Mouse (Mus musculus) intestine, embryonic 16.5 days (tissue): ENCODE data around the gene Tnxb. TPM values are rescaled to one million over a fixed set of nuclear protein-coding genes. Genes with fewer than 3 reads are reported as not detected.

Experiments
- ATAC-seq: fragments of 200-750 bp; cut with Nextera tagmentation; 2 replicates; pipeline ENCODE4 v1.8.0; 2017; ENCODE audit warnings: moderate TSS enrichment, moderate library complexity
- H3K27ac ChIP-seq: fragments of 300-500 bp; sonication (generic); 2 replicates; pipeline ENCODE4 v1.5.1; 2014; ENCODE audit warnings: mild to moderate bottlenecking, low read length
- H3K27me3 ChIP-seq: fragments of 300-500 bp; sonication (generic); replicated peaks from 2 replicates; pipeline ENCODE4 v1.6.1; 2014; ENCODE audit warnings: low read length, control low read depth, mixed read lengths; ENCODE audit not compliant: control insufficient read depth, insufficient read depth
- H3K36me3 ChIP-seq: fragments of 300-500 bp; sonication (generic); 2 replicates; pipeline ENCODE4 v1.6.1; 2014; ENCODE audit warnings: low read length, control low read depth; ENCODE audit not compliant: control insufficient read depth, insufficient read depth
- H3K4me1 ChIP-seq: fragments of 300-500 bp; sonication (generic); 2 replicates; pipeline ENCODE4 v1.6.1; 2014; ENCODE audit warnings: low read length, control low read depth, mixed read lengths; ENCODE audit not compliant: control insufficient read depth, insufficient read depth
- H3K4me2 ChIP-seq: fragments of 300-500 bp; sonication (generic); 2 replicates; pipeline ENCODE4 v1.6.1; 2014; ENCODE audit warnings: low read depth, low read length, control low read depth
- H3K4me3 ChIP-seq: fragments of 300-500 bp; sonication (generic); 2 replicates; pipeline ENCODE4 v1.5.1; 2014; ENCODE audit warnings: mild to moderate bottlenecking, low read length
- H3K9ac ChIP-seq: fragments of 300-500 bp; sonication (generic); 2 replicates; pipeline ENCODE4 v1.6.1; 2014; ENCODE audit warnings: low read depth, low read length
- H3K9me3 ChIP-seq: fragments of 300-500 bp; sonication (generic); 2 replicates; pipeline ENCODE4 v1.6.1; 2016; ENCODE audit warnings: low read length, control low read depth; ENCODE audit not compliant: control insufficient read depth
- WGBS: fragments of 180-500 bp; shearing (Covaris S2); extraction: QIAGEN DNeasy Blood & Tissue Kit; methylation state at CpG from one replicate; pipeline ENCODE4 v1.1.7; 2014; 5-methylcytosine and 5-hydroxymethylcytosine counted together
- polyA plus RNA-seq: library from polyadenylated mRNA; unstranded; fragments of >200 nt; fragmentation: Nextera tagmentation; extraction: Ambion mirVana; gene quantifications from 2 replicates; pipeline ENCODE4 v1.2.1, GENCODE M21; 2015

Gene Tnxb
- polyA plus RNA-seq, 1 experiment from 2014 or later: 1.1 TPM

GRCm38 (mm10) chr17:34661121-34661591 is 9.2 kb upstream of the Tnxb start:
- peak; percentile 52 for ATAC-seq
- Histone ChIP-seq H3K4me2 (peak overlapping the region; percentile 52), H3K4me1 (peaks cover 22% of the 10 kb centered on the region), H3K27ac (peak overlapping the region; percentile 38), H3K27me3 (peaks cover 12% of the 10 kb centered on the region), H3K36me3 (no peaks in the 10 kb centered on the region), H3K9me3 (no peaks in the 10 kb centered on the region), H3K9ac (peak overlapping the region; percentile 53), H3K4me3 (peak overlapping the region; percentile 30)
- 3% methylated on average over 19 of the region's 19 CpGs for WGBS

DNA sequence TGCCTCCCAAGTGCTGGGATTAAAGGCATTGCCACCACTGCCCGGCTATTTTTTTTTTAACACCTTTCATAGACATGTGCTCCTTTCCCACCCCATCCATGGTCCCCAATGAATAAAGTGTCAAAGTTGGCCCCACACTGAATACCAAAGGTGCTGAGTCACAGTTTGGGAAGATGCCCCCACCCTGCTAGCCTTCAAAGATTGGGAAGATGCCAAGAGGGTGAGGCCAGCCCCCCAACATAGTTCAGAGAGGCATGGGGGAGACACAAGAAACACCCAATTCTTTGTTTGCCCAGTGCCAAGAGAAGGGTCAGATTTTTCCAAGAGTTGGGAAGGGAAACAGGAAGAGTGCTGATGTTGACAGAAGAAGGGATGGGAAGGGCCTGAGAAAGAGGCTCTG is 7.9 kb upstream of the Tnxb start:
- Histone ChIP-seq H3K9ac (no peak overlapping the region), H3K4me2 (no peak overlapping the region), H3K9me3 (no peaks in the 10 kb centered on the region), H3K4me1 (peaks cover 14% of the 10 kb centered on the region), H3K27ac (no peak overlapping the region), H3K27me3 (peaks cover 12% of the 10 kb centered on the region), H3K36me3 (no peaks in the 10 kb centered on the region), H3K4me3 (no peak overlapping the region)
- ATAC-seq: no peak
- WGBS: 86% methylated on average over 1 of the region's 1 CpGs

GRCm38 (mm10) chr17:34662978-34663377 is 7.4 kb upstream of the Tnxb start:
- Histone ChIP-seq H3K36me3 (no peaks in the 10 kb centered on the region), H3K27ac (no peak overlapping the region), H3K4me2 (no peak overlapping the region), H3K9me3 (no peaks in the 10 kb centered on the region), H3K9ac (no peak overlapping the region), H3K4me1 (peaks cover 14% of the 10 kb centered on the region), H3K27me3 (peaks cover 12% of the 10 kb centered on the region), H3K4me3 (no peak overlapping the region)
- 85% methylated on average over 8 of the region's 8 CpGs for WGBS
- ATAC-seq: no peak

GRCm38 (mm10) chr17:34663558-34663957 is 6.8 kb upstream of the Tnxb start:
- no peak overlapping the region for H3K4me2 ChIP-seq
- H3K36me3 ChIP-seq: no peaks in the 10 kb centered on the region
- H3K4me3 ChIP-seq: no peak overlapping the region
- ATAC-seq: no peak
- H3K27me3 ChIP-seq: peaks cover 12% of the 10 kb centered on the region
- H3K4me1 ChIP-seq: peaks cover 14% of the 10 kb centered on the region
- 48% methylated on average over 1 of the region's 1 CpGs for WGBS
- H3K9me3 ChIP-seq: no peaks in the 10 kb centered on the region
- H3K9ac ChIP-seq: no peak overlapping the region
- no peak overlapping the region for H3K27ac ChIP-seq

- Histone ChIP-seq H3K36me3 (no peaks in the 10 kb centered on the region), H3K4me3 (no peak overlapping the region), H3K27me3 (peaks cover 4% of the 10 kb centered on the region)
These were observed 5.9 kb upstream of the Tnxb start for GRCm38 (mm10) chr17:34664472-34664871.

DNA sequence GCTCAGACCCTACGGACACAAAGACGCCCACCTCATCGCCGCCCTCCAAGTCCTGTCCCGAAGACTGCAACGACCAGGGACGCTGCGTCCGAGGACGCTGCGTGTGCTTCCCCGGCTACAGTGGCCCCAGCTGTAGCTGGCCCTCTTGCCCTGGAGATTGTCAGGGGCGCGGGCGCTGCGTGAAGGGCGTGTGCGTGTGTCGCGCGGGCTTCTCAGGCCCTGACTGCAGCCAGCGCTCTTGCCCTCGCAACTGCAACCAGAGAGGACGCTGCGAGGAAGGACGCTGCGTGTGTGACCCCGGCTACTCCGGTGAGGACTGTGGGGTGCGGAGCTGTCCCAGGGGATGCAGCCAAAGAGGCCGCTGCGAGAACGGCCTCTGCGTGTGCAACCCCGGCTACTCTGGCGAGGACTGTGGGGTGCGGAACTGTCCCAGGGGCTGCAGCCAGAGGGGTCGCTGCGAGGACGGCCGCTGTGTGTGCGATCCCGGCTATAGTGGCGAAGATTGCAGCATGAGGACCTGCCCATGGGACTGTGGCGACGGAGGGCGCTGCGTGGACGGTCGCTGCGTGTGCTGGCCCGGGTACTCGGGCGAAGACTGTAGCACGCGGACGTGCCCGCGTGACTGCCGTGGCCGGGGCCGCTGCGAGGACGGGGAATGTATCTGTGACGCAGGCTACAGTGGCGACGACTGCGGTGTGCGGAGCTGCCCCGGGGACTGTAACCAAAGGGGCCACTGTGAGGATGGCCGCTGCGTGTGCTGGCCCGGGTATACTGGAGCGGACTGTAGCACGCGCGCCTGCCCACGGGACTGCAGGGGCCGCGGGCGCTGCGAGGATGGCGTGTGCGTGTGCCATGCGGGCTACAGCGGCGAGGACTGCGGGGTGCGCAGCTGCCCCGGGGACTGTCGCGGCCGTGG is 1.1 kb downstream of the Tnxb start:
- no peaks in the 10 kb centered on the region for H3K9me3 ChIP-seq
- 9% methylated on average over 93 of the region's 93 CpGs for WGBS
- peaks cover 21% of the 10 kb centered on the region for H3K4me1 ChIP-seq
- peaks cover 42% of the 10 kb centered on the region for H3K27me3 ChIP-seq
- H3K4me2 ChIP-seq: peak overlapping the region; percentile 61
- peak overlapping the region; percentile 55 for H3K9ac ChIP-seq
- ATAC-seq: no peak
- H3K36me3 ChIP-seq: no peaks in the 10 kb centered on the region
- no peak overlapping the region for H3K27ac ChIP-seq
- peak overlapping the region; percentile 39 for H3K4me3 ChIP-seq

More at GRCm38 (mm10) chr17:34664472-34664871, 5.9 kb upstream of the Tnxb start:
- 68% methylated on average over 7 of the region's 7 CpGs for WGBS
- no peak for ATAC-seq
- Histone ChIP-seq H3K4me2 (no peak overlapping the region), H3K4me1 (peaks cover 14% of the 10 kb centered on the region), H3K27ac (no peak overlapping the region), H3K9ac (no peak overlapping the region), H3K9me3 (no peaks in the 10 kb centered on the region)

GRCm38 (mm10) chr17:34672246-34672792 is 2.0 kb downstream of the Tnxb start:
- peak overlapping the region; percentile 55 for H3K9ac ChIP-seq

DNA sequence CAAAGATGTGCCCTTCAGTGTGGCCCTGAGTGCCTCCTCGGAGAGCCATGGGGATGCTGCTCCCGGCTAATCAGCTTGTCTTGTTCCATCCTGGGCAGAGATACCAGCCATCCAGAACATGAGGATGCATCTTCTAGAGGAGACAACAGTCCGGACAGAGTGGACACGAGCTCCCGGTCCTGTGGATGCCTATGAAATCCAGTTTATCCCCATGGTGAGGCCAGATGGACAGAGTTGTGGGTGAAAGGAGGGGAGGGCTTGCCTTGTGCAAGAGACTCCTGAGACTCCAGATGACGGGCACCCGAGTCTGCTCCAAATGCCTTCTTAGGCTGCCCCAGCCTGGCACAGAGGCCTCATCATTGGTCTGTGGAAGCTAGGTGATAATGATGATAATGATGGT is 2.8 kb downstream of the Tnxb start:
- Histone ChIP-seq H3K9ac (no peak overlapping the region), H3K27me3 (peaks cover 42% of the 10 kb centered on the region), H3K4me2 (no peak overlapping the region), H3K4me3 (no peak overlapping the region), H3K4me1 (peaks cover 21% of the 10 kb centered on the region), H3K27ac (no peak overlapping the region), H3K36me3 (no peaks in the 10 kb centered on the region), H3K9me3 (no peaks in the 10 kb centered on the region)
- 87% methylated on average over 7 of the region's 7 CpGs for WGBS
- no peak for ATAC-seq

More at GRCm38 (mm10) chr17:34672246-34672792, 2.0 kb downstream of the Tnxb start:
- peaks cover 21% of the 10 kb centered on the region for H3K4me1 ChIP-seq
- H3K4me3 ChIP-seq: peak overlapping the region; percentile 39
- H3K9me3 ChIP-seq: no peaks in the 10 kb centered on the region
- no peak overlapping the region for H3K27ac ChIP-seq
- H3K36me3 ChIP-seq: no peaks in the 10 kb centered on the region
- no peak for ATAC-seq
- peaks cover 42% of the 10 kb centered on the region for H3K27me3 ChIP-seq
- WGBS: 37% methylated on average over 49 of the region's 49 CpGs
- peak overlapping the region; percentile 61 for H3K4me2 ChIP-seq

DNA sequence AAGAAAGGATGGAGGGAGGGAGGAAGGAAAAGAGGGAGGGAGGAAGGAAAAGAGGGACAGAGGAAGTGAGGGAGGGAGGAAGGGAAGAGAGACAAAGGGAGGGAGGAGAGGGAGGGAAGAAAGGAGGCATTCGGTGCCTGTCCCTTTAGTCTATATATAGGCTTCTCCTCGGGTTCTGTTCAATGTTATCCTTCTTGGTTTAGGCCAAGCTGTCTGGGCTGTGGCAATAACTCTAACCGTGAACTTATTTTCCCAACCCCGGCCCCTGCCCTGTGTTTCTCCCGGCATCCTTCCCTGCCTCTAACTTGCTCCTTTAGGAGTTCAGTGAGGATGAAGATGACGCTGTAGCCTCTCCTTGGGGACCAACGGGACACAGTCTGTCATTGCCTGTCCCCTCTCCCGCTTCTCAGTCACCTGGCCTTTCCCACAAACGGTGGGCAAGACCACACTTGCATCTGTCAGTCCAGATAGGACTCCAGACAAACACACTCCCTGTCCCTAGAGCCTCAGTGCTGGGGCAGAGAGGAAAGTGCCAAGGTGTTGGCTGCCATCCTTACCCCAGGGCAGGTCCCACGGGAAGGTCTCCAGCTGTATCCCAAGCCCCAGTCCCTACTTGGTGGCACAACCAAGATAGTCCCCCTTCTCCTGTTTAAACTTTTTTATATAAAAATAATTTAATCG is 4.3 kb downstream of the Tnxb start:
- Histone ChIP-seq H3K27ac (peak overlapping the region; percentile 84), H3K27me3 (peaks cover 47% of the 10 kb centered on the region), H3K4me2 (no peak overlapping the region)

More for the DNA sequence above, 4.3 kb downstream of the Tnxb start:
- peaks cover 21% of the 10 kb centered on the region for H3K4me1 ChIP-seq
- no peaks in the 10 kb centered on the region for H3K9me3 ChIP-seq
- peak overlapping the region; percentile 4; the same call in 1 of the 2 replicates for H3K9ac ChIP-seq
- H3K36me3 ChIP-seq: no peaks in the 10 kb centered on the region
- no peak overlapping the region for H3K4me3 ChIP-seq
- WGBS: 48% methylated on average over 11 of the region's 11 CpGs
- peak; percentile 65 for ATAC-seq
